In genomic region chr6:142472801-142473203, GRCm38 (mm10) we compare ENCODE assay signal across 28 mouse cellular contexts. TPM values are rescaled to one million over a fixed set of nuclear protein-coding genes. Genes with fewer than 3 reads are reported as not detected.
DNase-seq lines count a peak whose midpoint lies in the region; ATAC-seq and TF ChIP-seq lines count a peak whose summit lies in the region.
"Had no signal": no experiment of that assay in that cellular context is flagged by ENCODE, and none has a peak within 500 bp of the region (broad histone marks: within the 10 kb centered on the region; RNA-seq: fewer than 3 reads in every experiment).

Gene Gys2, minus strand, starts transcription at chr6:142473109.

- WGBS in liver, adult 2 months: 20% methylated on average over 4 of the region's 4 CpGs
- WGBS in liver, embryonic 14.5 days (ENCODE audit: insufficient replicate concordance): 45% methylated on average over 4 of the region's 4 CpGs
- WGBS in hindbrain, embryonic 10.5 days: 56% methylated on average over 4 of the region's 4 CpGs

- ATAC-seq in liver, embryonic 14.5 days (ENCODE audit: insufficient read depth): peak; percentile 32; the same call in 1 of the 2 replicates
- ATAC-seq: CD4-positive, CD25-positive, alpha-beta regulatory T cell, adult 4 months; forebrain, embryonic 13.5 days; hindbrain, postnatal 0 days; intestine, postnatal 0 days; midbrain, embryonic 15.5 days; Patski had no signal

- no peak for DNase-seq in adrenal gland, postnatal 14 days
- no peak for DNase-seq in adrenal gland, adult (ENCODE audit: inconsistent age in 2 of 2, low spot score in 1 of 2)
- DNase-seq in liver, adult 2 months (ENCODE audit: extremely low read depth, low read depth, low spot score): peak; percentile 99
- no peak for DNase-seq in liver
- DNase-seq in liver, embryonic 14.5 days (ENCODE audit: low read depth in 3 of 3, low spot score in 3 of 3): no peak
- no peak for DNase-seq in right cerebral cortex, postnatal 4 days
- DNase-seq in hindbrain, embryonic 10.5 days (ENCODE audit: low spot score): no peak
- DNase-seq: cerebellum, adult 8-10 months; gastrocnemius, postnatal 14 days; left cerebral cortex, postnatal 4 days; lung, adult 18-20 months; lung, postnatal 14 days had no signal

- peaks cover 5% of the 10 kb centered on the region; the same call in 1 of the 2 replicates for H3K79me2 ChIP-seq in liver, adult 2 months (ENCODE audit: control insufficient read depth, insufficient read depth, low read length)

- peak within 1 kb of the TSS; percentile 91 for H3K27ac ChIP-seq in liver, adult 2 months (replicated peaks; ENCODE audit: insufficient read depth, low read depth, low read length)
- no peak within 1 kb of the TSS for H3K27ac ChIP-seq in liver, embryonic 14.5 days
- no peak within 1 kb of the TSS for H3K27ac ChIP-seq in hindbrain, embryonic 10.5 days
- H3K27ac ChIP-seq: embryonic facial prominence, embryonic 10.5 days; forebrain, embryonic 13.5 days; heart, embryonic 15.5 days; hindbrain, postnatal 0 days; left cerebral cortex, adult 2 months; midbrain, embryonic 15.5 days had no signal

- H3K4me2 ChIP-seq in liver, embryonic 14.5 days (ENCODE audit: low read depth): peak within 1 kb of the TSS; percentile 31
- H3K4me2 ChIP-seq: forebrain, embryonic 13.5 days; heart, embryonic 15.5 days; midbrain, embryonic 15.5 days had no signal

- TF ChIP-seq POLR2A in liver, adult 2 months (IDR thresholded peaks at IDR 0.05; ENCODE audit: extremely low read depth, insufficient read depth, low read length): peak; percentile 76; the same call in 1 of the 2 replicates

- no peaks in the 10 kb centered on the region for H3K36me3 ChIP-seq in liver, adult 2 months (ENCODE audit: control insufficient read depth, insufficient read depth, low read length)
- H3K36me3 ChIP-seq in liver, embryonic 14.5 days (replicated peaks; ENCODE audit: control insufficient read depth, insufficient read depth, low read depth): no peaks in the 10 kb centered on the region
- H3K36me3 ChIP-seq in hindbrain, embryonic 10.5 days: no peaks in the 10 kb centered on the region
- H3K36me3 ChIP-seq: embryonic facial prominence, embryonic 10.5 days; heart, embryonic 15.5 days; midbrain, embryonic 15.5 days had no signal

- no peaks in the 10 kb centered on the region for H3K9me3 ChIP-seq in liver, embryonic 14.5 days (ENCODE audit: control insufficient read depth, low read length)
- H3K9me3 ChIP-seq in hindbrain, embryonic 10.5 days: no peaks in the 10 kb centered on the region
- H3K9me3 ChIP-seq: embryonic facial prominence, embryonic 10.5 days; forebrain, embryonic 13.5 days; heart, embryonic 15.5 days; midbrain, embryonic 15.5 days had no signal

- no peak for TF ChIP-seq EP300 in liver, embryonic 14.5 days (IDR thresholded peaks at IDR 0.05; ENCODE audit: low read depth)

- TF ChIP-seq CTCF in liver, adult 2 months (IDR thresholded peaks at IDR 0.05; ENCODE audit: low read depth, low read length): no peak
- TF ChIP-seq CTCF in liver, embryonic 14.5 days (IDR thresholded peaks at IDR 0.05; ENCODE audit: low read depth): no peak

- peak within 1 kb of the TSS; percentile 75 for H3K9ac ChIP-seq in liver, adult 2 months (ENCODE audit: low read depth, low read length)
- H3K9ac ChIP-seq in liver, embryonic 14.5 days (replicated peaks): peak within 1 kb of the TSS; percentile 13
- H3K9ac ChIP-seq: forebrain, embryonic 13.5 days; heart, embryonic 15.5 days; midbrain, embryonic 15.5 days had no signal

- H3K4me1 ChIP-seq in liver, adult 2 months (ENCODE audit: control insufficient read depth, insufficient read depth, low read length): peaks cover 18% of the 10 kb centered on the region
- H3K4me1 ChIP-seq in liver, embryonic 14.5 days (replicated peaks; ENCODE audit: control insufficient read depth in 2 of 2, insufficient read depth in 2 of 2, low read length in 1 of 2): 0 out of 4 replicates have a peak, but pooled peaks cover 0 to 2% of the 10 kb centered on the region in 2 experiments
- no peaks in the 10 kb centered on the region for H3K4me1 ChIP-seq in hindbrain, embryonic 10.5 days (replicated peaks)
- H3K4me1 ChIP-seq: embryonic facial prominence, embryonic 10.5 days; forebrain, embryonic 13.5 days; heart, embryonic 15.5 days; midbrain, embryonic 15.5 days had no signal

- H3K4me3 ChIP-seq in liver, adult 2 months (ENCODE audit: insufficient read depth, low read depth, low read length): peak within 1 kb of the TSS; percentile 48
- peak within 1 kb of the TSS; percentile 42 to 52 for H3K4me3 ChIP-seq in liver, embryonic 14.5 days (ENCODE audit: insufficient read depth in 1 of 2, low read depth in 2 of 2, low read length in 2 of 2)
- H3K4me3 ChIP-seq in hindbrain, embryonic 10.5 days: no peak within 1 kb of the TSS
- H3K4me3 ChIP-seq: embryonic facial prominence, embryonic 10.5 days; forebrain, embryonic 13.5 days; heart, embryonic 15.5 days; left cerebral cortex, adult 2 months; midbrain, embryonic 15.5 days; myocyte had no signal

- H3K27me3 ChIP-seq in liver, adult 2 months (ENCODE audit: control insufficient read depth, insufficient read depth, low read length): no peaks in the 10 kb centered on the region
- H3K27me3 ChIP-seq in liver, embryonic 14.5 days (ENCODE audit: control insufficient read depth, insufficient read depth, low read length): no peaks in the 10 kb centered on the region
- no peaks in the 10 kb centered on the region for H3K27me3 ChIP-seq in hindbrain, embryonic 10.5 days (ENCODE audit: insufficient read depth, poor library complexity, severe bottlenecking)
- H3K27me3 ChIP-seq: forebrain, embryonic 13.5 days; heart, embryonic 15.5 days; midbrain, embryonic 15.5 days; Patski had no signal

RNA-seq across cellular contexts. Expression of gene Gys2, which starts in this region (rescaled TPM):
- 4.3 and 15.7 TPM in 2 replicates for total RNA-seq in adrenal gland, postnatal 14 days (2021)
- total RNA-seq in liver, adult 2 months (2014; rRNA removed): 171 and 184 TPM in 2 replicates
- 43.1 and 51.7 TPM in 2 replicates for polyA plus RNA-seq in liver, adult 2 months (2012; rRNA removed)
- 20.9 and 22.4 TPM in 2 replicates for polyA plus RNA-seq in liver, embryonic 14.5 days (2012; rRNA removed)
- polyA plus RNA-seq in liver, embryonic 14.5 days (2014; fragmentation: Nextera tagmentation; extraction: Ambion mirVana): 38.8 and 43.6 TPM in 2 replicates
- 0.08 TPM in 1 of 2 replicates, not detected in the other for polyA plus RNA-seq in hindbrain, embryonic 10.5 days (2016; fragmentation: Nextera tagmentation; extraction: Ambion mirVana)
- total RNA-seq: common myeloid progenitor, adult 5-6 weeks; ES-E14; heart, adult 8-10 months; hematopoietic stem cell, adult 5-6 weeks; left cerebral cortex, adult 2 months; left cerebral cortex, postnatal 4 days; megakaryocyte, adult 5-6 weeks had no signal
- polyA plus RNA-seq: CD4-positive, CD25-positive, alpha-beta regulatory T cell, adult 4 months; embryonic facial prominence, embryonic 10.5 days; forebrain, embryonic 13.5 days; heart, embryonic 15.5 days; hindbrain, postnatal 0 days; intestine, postnatal 0 days; myocyte; neural tube, embryonic 14.5 days; Patski had no signal

Comparison
In these comparisons a context has a peak if more than half of its experiments do, and no peak if none do; other contexts are left out.
1. RNA of gene Gys2 (total RNA-seq): 171 to 184 TPM in liver, adult 2 months; 4.3 to 15.7 TPM in adrenal gland, postnatal 14 days; every median in the first group is over 10 times any median in the second.
2. RNA of gene Gys2 (polyA plus RNA-seq): 43.1 to 51.7 TPM in liver, adult 2 months and 20.9 to 43.6 TPM in liver, embryonic 14.5 days; 0.08 TPM in hindbrain, embryonic 10.5 days; every median in the first group is over 10 times any median in the second.